Mouse (Mus musculus) testis, adult 2 months (tissue): ENCODE results near the gene Rab40c. TPM values are rescaled to one million over a fixed set of nuclear protein-coding genes. Genes with fewer than 3 reads are reported as not detected.

Experiments used
- H3K27ac ChIP-seq: fragments of 200-500 bp; 2 replicates; pipeline ENCODE4 v1.5.1; 2012; ENCODE audit warnings: low read depth, low read length; ENCODE audit not compliant: control insufficient read depth, insufficient read depth
- H3K27me3 ChIP-seq: fragments of 200-500 bp; 2 replicates; pipeline ENCODE4 v1.6.1; 2012; ENCODE audit warnings: mild to moderate bottlenecking, low read length, moderate library complexity; ENCODE audit not compliant: control insufficient read depth, insufficient read depth
- H3K36me3 ChIP-seq: fragments of 200-500 bp; 2 replicates; pipeline ENCODE4 v1.6.1; 2012; ENCODE audit warnings: mild to moderate bottlenecking, low read length; ENCODE audit not compliant: control insufficient read depth, insufficient read depth
- H3K4me1 ChIP-seq: fragments of 200-500 bp; 2 replicates; pipeline ENCODE4 v1.6.1; 2012; ENCODE audit warnings: low read length; ENCODE audit not compliant: control insufficient read depth, insufficient read depth
- H3K4me3 ChIP-seq: fragments of 200-500 bp; 2 replicates; pipeline ENCODE4 v1.5.1; 2012; ENCODE audit warnings: low read depth, mild to moderate bottlenecking, low read length, moderate library complexity, mixed read lengths; ENCODE audit not compliant: control insufficient read depth
- CTCF ChIP-seq: fragments of 200-500 bp; IDR thresholded peaks from 2 replicates; pipeline ENCODE4 v1.5.1; 2012; ENCODE audit warnings: low read depth, mild to moderate bottlenecking, inconsistent platforms, low read length, moderate library complexity; ENCODE audit not compliant: control insufficient read depth, insufficient read depth, insufficient replicate concordance
- POLR2A ChIP-seq: fragments of 200-500 bp; IDR thresholded peaks from 2 replicates; pipeline ENCODE4 v1.6.1; 2012; ENCODE audit warnings: low read depth, mild to moderate bottlenecking, inconsistent platforms, low read length, moderate library complexity; ENCODE audit not compliant: control insufficient read depth
- polyA plus RNA-seq: library from polyadenylated mRNA; depleted of rRNA; stranded (reverse); fragments of >200 nt; gene quantifications from 2 replicates; pipeline ENCODE4 v1.2.3, GENCODE M21; 2012

The Rab40c gene
- polyA plus RNA-seq, 1 experiment, result 31.9 TPM

GRCm38 (mm10) chr17:25941511-25942241, 22.1 kb upstream of the Rab40c start:
- H3K4me1 ChIP-seq, result peaks cover 7% of the 10 kb centered on the region
- no peaks in the 10 kb centered on the region for H3K36me3 ChIP-seq
- H3K27me3 ChIP-seq, result no peaks in the 10 kb centered on the region
- peak overlapping the region; percentile 94 for H3K4me3 ChIP-seq
- TF ChIP-seq POLR2A (peak; percentile 68), CTCF (no peak)
- peak overlapping the region; percentile 79 for H3K27ac ChIP-seq

- no peak overlapping the region for H3K4me3 ChIP-seq
- H3K27ac ChIP-seq, result no peak overlapping the region
- no peaks in the 10 kb centered on the region for H3K4me1 ChIP-seq
- peaks cover 3% of the 10 kb centered on the region for H3K36me3 ChIP-seq
- no peaks in the 10 kb centered on the region for H3K27me3 ChIP-seq
- TF ChIP-seq CTCF, result no peak
- TF ChIP-seq POLR2A, result no peak
Measured at GRCm38 (mm10) chr17:25934526-25934925, 15.0 kb upstream of the Rab40c start.

GRCm38 (mm10) chr17:25925348-25925747, 5.8 kb upstream of the Rab40c start:
- Histone ChIP-seq H3K4me3 (no peak overlapping the region), H3K4me1 (no peaks in the 10 kb centered on the region), H3K27ac (no peak overlapping the region), H3K36me3 (no peaks in the 10 kb centered on the region), H3K27me3 (no peaks in the 10 kb centered on the region)
- TF ChIP-seq POLR2A (no peak), CTCF (no peak)

- H3K27me3 ChIP-seq, result no peaks in the 10 kb centered on the region
- TF ChIP-seq POLR2A, result no peak
- no peak for TF ChIP-seq CTCF
- H3K36me3 ChIP-seq, result no peaks in the 10 kb centered on the region; the same call in 1 of the 2 replicates
- H3K4me1 ChIP-seq, result peaks cover 9% of the 10 kb centered on the region
- H3K4me3 ChIP-seq, result no peak overlapping the region
- H3K27ac ChIP-seq, result no peak overlapping the region
Measured at GRCm38 (mm10) chr17:25922120-25922519, 2.6 kb upstream of the Rab40c start.

- H3K4me1 ChIP-seq, result peaks cover 9% of the 10 kb centered on the region
- H3K4me3 ChIP-seq, result peak overlapping the region; percentile 89
- H3K36me3 ChIP-seq, result no peaks in the 10 kb centered on the region; the same call in 1 of the 2 replicates
- H3K27me3 ChIP-seq, result no peaks in the 10 kb centered on the region
- H3K27ac ChIP-seq, result peak overlapping the region; percentile 91
- TF ChIP-seq CTCF (no peak), POLR2A (peak; percentile 67)
Measured at GRCm38 (mm10) chr17:25919786-25920642, 487 bp upstream of the Rab40c start.

GRCm38 (mm10) chr17:25918037-25918750, 1.3 kb downstream of the Rab40c start:
- Histone ChIP-seq H3K27ac (no peak overlapping the region; the same call in 1 of the 2 replicates), H3K4me1 (peaks cover 9% of the 10 kb centered on the region), H3K4me3 (peak overlapping the region; percentile 89; the same call in 1 of the 2 replicates), H3K36me3 (no peaks in the 10 kb centered on the region; the same call in 1 of the 2 replicates), H3K27me3 (no peaks in the 10 kb centered on the region)
- no peak for TF ChIP-seq CTCF
- no peak for TF ChIP-seq POLR2A
